Mouse (Mus musculus) forebrain, embryonic 15.5 days (tissue): ENCODE results near the gene Memo1. TPM values are rescaled to one million over a fixed set of nuclear protein-coding genes. Genes with fewer than 3 reads are reported as not detected.
"Not testable (repeated sequence)": the region's sequence is repeated elsewhere in the genome, so short reads cannot be mapped to it uniquely, and the experiment has no call there.

Source experiments
- ATAC-seq: fragments of 200-750 bp; cut with Nextera tagmentation; replicated peaks from 2 replicates; pipeline ENCODE4 v1.8.0; 2017; ENCODE audit warnings: mild to moderate bottlenecking, moderate TSS enrichment, moderate library complexity
- H3K27ac ChIP-seq: fragments of 300-500 bp; sonication (generic); replicated peaks from 2 replicates; pipeline ENCODE4 v1.5.1; 2015; ENCODE audit warnings: mild to moderate bottlenecking, inconsistent platforms
- H3K27me3 ChIP-seq: fragments of 300-500 bp; sonication (generic); 2 replicates; pipeline ENCODE4 v1.6.1; 2015; ENCODE audit warnings: inconsistent platforms
- H3K36me3 ChIP-seq: fragments of 300-500 bp; sonication (generic); 2 replicates; pipeline ENCODE4 v1.6.1; 2015; ENCODE audit warnings: mild to moderate bottlenecking, inconsistent platforms
- H3K4me1 ChIP-seq: fragments of 300-500 bp; sonication (generic); 2 replicates; pipeline ENCODE4 v1.6.1; 2015; ENCODE audit warnings: inconsistent platforms
- H3K4me2 ChIP-seq: fragments of 300-500 bp; sonication (generic); replicated peaks from 2 replicates; pipeline ENCODE4 v1.6.1; 2015; ENCODE audit warnings: mild to moderate bottlenecking, inconsistent platforms
- H3K4me3 ChIP-seq: fragments of 300-500 bp; sonication (generic); 2 replicates; pipeline ENCODE4 v1.5.1; 2015; ENCODE audit warnings: mild to moderate bottlenecking, inconsistent platforms
- H3K9ac ChIP-seq: fragments of 300-500 bp; sonication (generic); replicated peaks from 2 replicates; pipeline ENCODE4 v1.6.1; 2015; ENCODE audit warnings: mild to moderate bottlenecking, inconsistent platforms
- H3K9me3 ChIP-seq: fragments of 300-500 bp; sonication (generic); 2 replicates; pipeline ENCODE4 v1.6.1; 2016; ENCODE audit warnings: inconsistent platforms
- WGBS: fragments of 180-500 bp; shearing (Covaris S2); methylation state at CpG from one replicate; pipeline ENCODE4 v1.1.7; 2015; ENCODE audit warnings: mixed read lengths; 5-methylcytosine and 5-hydroxymethylcytosine counted together
- polyA plus RNA-seq: library from polyadenylated mRNA; unstranded; fragments of >200 nt; fragmentation: Nextera tagmentation; extraction: Ambion mirVana; gene quantifications from 2 replicates; pipeline ENCODE4 v1.2.1, GENCODE M21; 2015

Memo1 gene
- polyA plus RNA-seq, 1 experiment from 2014 or later, result 63.9 TPM

- no peaks in the 10 kb centered on the region for H3K9me3 ChIP-seq
- H3K27ac ChIP-seq, result peak overlapping the region; percentile 89
- peak overlapping the region; percentile 82 for H3K4me3 ChIP-seq
- peak; percentile 96 for ATAC-seq
- H3K9ac ChIP-seq, result peak overlapping the region; percentile 80
- H3K4me2 ChIP-seq, result peak overlapping the region; percentile 62
- H3K36me3 ChIP-seq, result no peaks in the 10 kb centered on the region; the same call in 1 of the 2 replicates
- peaks cover 18% of the 10 kb centered on the region for H3K4me1 ChIP-seq
- under 1% methylated on average over 48 of the region's 48 CpGs for WGBS
- no peaks in the 10 kb centered on the region for H3K27me3 ChIP-seq
These were observed 21.1 kb upstream of the Memo1 start for GRCm38 (mm10) chr17:74316309-74316863.

- Histone ChIP-seq H3K4me1 (peaks cover 18% of the 10 kb centered on the region), H3K27me3 (no peaks in the 10 kb centered on the region), H3K4me3 (peak overlapping the region; percentile 82), H3K9me3 (no peaks in the 10 kb centered on the region), H3K4me2 (peak overlapping the region; percentile 62), H3K27ac (peak overlapping the region; percentile 89), H3K9ac (peak overlapping the region; percentile 80), H3K36me3 (no peaks in the 10 kb centered on the region; the same call in 1 of the 2 replicates)
- WGBS, result under 1% methylated on average over 37 of the region's 45 CpGs
- peak; percentile 71; the same call in 1 of the 2 replicates for ATAC-seq
These were observed 20.4 kb upstream of the Memo1 start for GRCm38 (mm10) chr17:74315445-74316308.

GRCm38 (mm10) chr17:74306021-74306420 lies 10.7 kb upstream of the Memo1 start:
- H3K9me3 ChIP-seq, result no peaks in the 10 kb centered on the region
- H3K36me3 ChIP-seq, result peaks cover 21% of the 10 kb centered on the region
- no peak overlapping the region for H3K4me2 ChIP-seq
- no peaks in the 10 kb centered on the region for H3K4me1 ChIP-seq
- no peak for ATAC-seq
- no peak overlapping the region for H3K27ac ChIP-seq
- no peak overlapping the region for H3K9ac ChIP-seq
- 89% methylated on average over 1 of the region's 1 CpGs for WGBS
- H3K27me3 ChIP-seq, result no peaks in the 10 kb centered on the region
- no peak overlapping the region for H3K4me3 ChIP-seq

GRCm38 (mm10) chr17:74305616-74306015 lies 10.3 kb upstream of the Memo1 start:
- Histone ChIP-seq H3K36me3 (peaks cover 21% of the 10 kb centered on the region), H3K4me1 (no peaks in the 10 kb centered on the region), H3K4me3 (no peak overlapping the region), H3K9me3 (no peaks in the 10 kb centered on the region), H3K9ac (no peak overlapping the region), H3K27me3 (no peaks in the 10 kb centered on the region), H3K4me2 (no peak overlapping the region), H3K27ac (no peak overlapping the region)
- no peak for ATAC-seq
- WGBS, result 91% methylated on average over 4 of the region's 4 CpGs

- no peak for ATAC-seq
- WGBS, result 95% methylated on average over 4 of the region's 4 CpGs
- Histone ChIP-seq H3K27me3 (no peaks in the 10 kb centered on the region), H3K36me3 (peaks cover 24% of the 10 kb centered on the region), H3K9ac (no peak overlapping the region), H3K4me2 (no peak overlapping the region), H3K4me3 (no peak overlapping the region), H3K27ac (no peak overlapping the region), H3K9me3 (no peaks in the 10 kb centered on the region), H3K4me1 (no peaks in the 10 kb centered on the region)
These were observed 8.7 kb upstream of the Memo1 start for GRCm38 (mm10) chr17:74304060-74304459.

- Histone ChIP-seq H3K27ac (no peak overlapping the region), H3K9ac (no peak overlapping the region), H3K4me2 (no peak overlapping the region), H3K36me3 (peaks cover 17% of the 10 kb centered on the region), H3K27me3 (no peaks in the 10 kb centered on the region), H3K9me3 (no peaks in the 10 kb centered on the region), H3K4me1 (0 out of 2 replicates have a peak, but pooled peaks cover 6% of the 10 kb centered on the region), H3K4me3 (no peak overlapping the region)
- WGBS, result 86% methylated on average over 5 of the region's 5 CpGs
- ATAC-seq, result no peak
These were observed 4.8 kb upstream of the Memo1 start for GRCm38 (mm10) chr17:74300089-74300488.

GRCm38 (mm10) chr17:74296991-74297390 lies 1.7 kb upstream of the Memo1 start:
- WGBS, result 87% methylated on average over 5 of the region's 5 CpGs
- not testable (repeated sequence) for H3K9me3 ChIP-seq, H3K9ac ChIP-seq, H3K4me3 ChIP-seq, H3K4me2 ChIP-seq, H3K27me3 ChIP-seq, H3K27ac ChIP-seq, ATAC-seq
- Histone ChIP-seq H3K4me1 (peaks cover 22% of the 10 kb centered on the region), H3K36me3 (peaks cover 14% of the 10 kb centered on the region)

- peak overlapping the region; percentile 84 for H3K4me2 ChIP-seq
- peak overlapping the region; percentile 98 for H3K27ac ChIP-seq
- H3K9me3 ChIP-seq, result no peaks in the 10 kb centered on the region
- peaks cover 28% of the 10 kb centered on the region for H3K4me1 ChIP-seq
- WGBS, result 38% methylated on average over 11 of the region's 11 CpGs
- peaks cover 10% of the 10 kb centered on the region for H3K36me3 ChIP-seq
- H3K4me3 ChIP-seq, result peak overlapping the region; percentile 97
- H3K9ac ChIP-seq, result peak overlapping the region; percentile 97
- H3K27me3 ChIP-seq, result no peaks in the 10 kb centered on the region
- ATAC-seq, result no peak
These were observed 929 bp upstream of the Memo1 start for GRCm38 (mm10) chr17:74296076-74296823.

- peaks cover 10% of the 10 kb centered on the region for H3K36me3 ChIP-seq
- H3K27me3 ChIP-seq, result no peaks in the 10 kb centered on the region
- peak overlapping the region; percentile 98 for H3K27ac ChIP-seq
- H3K4me1 ChIP-seq, result peaks cover 33% of the 10 kb centered on the region
- H3K4me2 ChIP-seq, result peak overlapping the region; percentile 82
- H3K9me3 ChIP-seq, result no peaks in the 10 kb centered on the region
- H3K9ac ChIP-seq, result peak overlapping the region; percentile 97
- WGBS, result under 1% methylated on average over 57 of the region's 80 CpGs
- ATAC-seq, result peak; percentile 81
- H3K4me3 ChIP-seq, result peak overlapping the region; percentile 97
These were observed 795 bp downstream of the Memo1 start for GRCm38 (mm10) chr17:74294426-74295025.

GRCm38 (mm10) chr17:74293687-74294425 lies 1.5 kb downstream of the Memo1 start:
- no peak; the same call in none of the 2 replicates for ATAC-seq
- Histone ChIP-seq H3K36me3 (peaks cover 5% of the 10 kb centered on the region), H3K9me3 (no peaks in the 10 kb centered on the region), H3K4me2 (peak overlapping the region; percentile 82), H3K27me3 (no peaks in the 10 kb centered on the region), H3K4me1 (peaks cover 33% of the 10 kb centered on the region), H3K4me3 (peak overlapping the region; percentile 97), H3K9ac (peak overlapping the region; percentile 97), H3K27ac (peak overlapping the region; percentile 98)
- WGBS, result under 1% methylated on average over 17 of the region's 18 CpGs

- no peak for ATAC-seq
- no peak overlapping the region for H3K27ac ChIP-seq
- H3K36me3 ChIP-seq, result no peaks in the 10 kb centered on the region
- H3K9me3 ChIP-seq, result no peaks in the 10 kb centered on the region
- 88% methylated on average over 4 of the region's 4 CpGs for WGBS
- H3K4me3 ChIP-seq, result no peak overlapping the region
- H3K9ac ChIP-seq, result no peak overlapping the region
- H3K4me2 ChIP-seq, result no peak overlapping the region
- no peaks in the 10 kb centered on the region for H3K27me3 ChIP-seq
- peaks cover 33% of the 10 kb centered on the region for H3K4me1 ChIP-seq
These were observed 3.5 kb downstream of the Memo1 start for GRCm38 (mm10) chr17:74291640-74292361.
